Mouse (Mus musculus) testis, postnatal 14 days (tissue): ENCODE results near the gene Mfsd13b.

Experiments
- DNase-seq: peaks from one replicate; pipeline ENCODE4 v3.0.0; 2021; ENCODE audit warnings: low spot score

Mfsd13b gene

GRCm38 (mm10) chr7:121044251-121044650 lies 61.9 kb downstream of the Mfsd13b start:
- DNase-seq: no peak

- DNase-seq: no peak
These were observed 63.6 kb downstream of the Mfsd13b start for GRCm38 (mm10) chr7:121045671-121046453.

DNA sequence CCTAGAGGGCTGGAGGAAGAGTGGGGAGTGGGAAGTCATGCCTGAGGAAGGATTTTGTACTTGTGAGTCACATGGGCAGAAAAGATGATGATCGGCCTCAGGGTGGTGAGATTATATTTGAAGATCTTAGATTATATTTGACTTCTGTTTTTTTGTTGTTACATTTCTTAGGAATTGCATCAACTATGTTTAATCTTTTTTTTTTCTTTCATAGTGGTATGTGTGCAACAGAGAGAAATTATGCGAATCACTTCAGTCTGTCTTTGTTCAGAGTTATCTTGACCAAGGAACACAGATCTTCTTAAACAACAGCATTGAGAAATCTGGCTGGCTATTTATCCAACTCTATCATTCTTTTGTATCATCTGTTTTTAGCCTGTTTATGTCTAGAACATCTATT lies 65.3 kb downstream of the Mfsd13b start:
- DNase-seq: no peak

- no peak for DNase-seq
These were observed 70.8 kb downstream of the Mfsd13b start for GRCm38 (mm10) chr7:121053071-121053470.

GRCm38 (mm10) chr7:121059477-121060218 lies 77.3 kb downstream of the Mfsd13b start:
- DNase-seq: no peak

DNA sequence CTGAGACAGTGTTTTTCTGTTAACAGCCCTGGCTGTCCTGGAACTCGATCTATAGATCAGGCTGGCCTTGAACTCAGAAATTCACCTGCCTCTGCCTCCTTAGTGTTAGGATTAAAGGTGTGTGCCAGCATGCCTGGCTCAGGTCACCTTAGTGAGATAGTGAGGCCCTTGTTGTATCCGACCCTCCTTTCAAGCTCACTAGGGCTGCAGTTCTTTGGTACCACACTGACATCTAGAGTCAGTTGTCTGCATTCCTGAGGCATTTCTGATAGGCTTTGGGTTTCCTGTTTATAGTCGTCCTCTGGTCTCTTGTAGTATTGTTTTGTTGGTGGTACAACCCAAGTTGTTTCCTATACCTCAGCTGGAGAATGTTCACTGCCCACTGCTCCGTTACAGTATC lies 82.0 kb downstream of the Mfsd13b start:
- no peak for DNase-seq
